Comparison of ENCODE assay signal across 14 mouse cellular contexts in genomic region chr12:40378621-40379537, GRCm38 (mm10).
DNase-seq lines count a peak whose midpoint lies in the region; ATAC-seq and TF ChIP-seq lines count a peak whose summit lies in the region.
"Had no signal": no experiment of that assay in that cellular context is flagged by ENCODE, and none has a peak within 500 bp of the region (broad histone marks: within the 10 kb centered on the region; RNA-seq: fewer than 3 reads in every experiment).

No protein-coding gene starts in this region.

- H3K36me3 ChIP-seq in CH12.LX (replicated peaks in 1 of 2; ENCODE audit: control insufficient read depth in 1 of 2, insufficient read depth in 1 of 2, low read length in 1 of 2): peaks cover 0 to 5% of the 10 kb centered on the region in 2 experiments
- no peaks in the 10 kb centered on the region for H3K36me3 ChIP-seq in midbrain, embryonic 11.5 days (ENCODE audit: control insufficient read depth, insufficient read depth, low read length)
- H3K36me3 ChIP-seq: limb, embryonic 12.5 days had no signal

- TF ChIP-seq RAD21 in CH12.LX (IDR thresholded peaks at IDR 0.05; ENCODE audit: low read depth, low read length): no peak

- in situ Hi-C loops in CH12.LX (cut with MboI; ENCODE audit: low pct_ligation_motif_present, low pct_unique_long_range_greater_than_20kb, low sequenced_read_pairs): no loop called here

- no peaks in the 10 kb centered on the region for H3K9me3 ChIP-seq in CH12.LX (replicated peaks; ENCODE audit: low read length)
- no peaks in the 10 kb centered on the region for H3K9me3 ChIP-seq in midbrain, embryonic 11.5 days (ENCODE audit: control insufficient read depth, low read length)
- H3K9me3 ChIP-seq: limb, embryonic 12.5 days; lung, embryonic 15.5 days had no signal

- ATAC-seq in frontal cortex, adult (ENCODE audit: low TSS enrichment): peak; percentile 35; the same call in 1 of the 2 replicates
- no peak for ATAC-seq in midbrain, embryonic 11.5 days (ENCODE audit: low FRiP score)
- ATAC-seq: hindbrain, embryonic 16.5 days had no signal

- WGBS in midbrain, embryonic 11.5 days: 91% methylated on average over 17 of the region's 17 CpGs

- no peak for TF ChIP-seq POLR2A in CH12.LX (IDR thresholded peaks at IDR 0.05; ENCODE audit: low read depth, low read length)

- no peak overlapping the region for H3K4me3 ChIP-seq in CH12.LX (replicated peaks in 1 of 3; ENCODE audit: low read depth in 2 of 3, low read length in 2 of 3, poor library complexity in 1 of 3)
- H3K4me3 ChIP-seq in midbrain, embryonic 11.5 days (ENCODE audit: low read depth, low read length): no peak overlapping the region
- H3K4me3 ChIP-seq: limb, embryonic 12.5 days; lung, embryonic 15.5 days had no signal

- 0 out of 2 replicates have a peak overlapping the region, but pooled peaks have one; percentile 6 for H3K27ac ChIP-seq in CH12.LX (ENCODE audit: insufficient read depth, low read depth)
- H3K27ac ChIP-seq in midbrain, embryonic 11.5 days (ENCODE audit: low read depth, low read length): no peak overlapping the region
- H3K27ac ChIP-seq: kidney, postnatal 0 days; limb, embryonic 12.5 days; lung, embryonic 15.5 days had no signal

- H3K4me1 ChIP-seq in CH12.LX (ENCODE audit: control insufficient read depth in 1 of 2, insufficient read depth in 2 of 2): peaks cover 10 to 47% of the 10 kb centered on the region in 2 experiments
- H3K4me1 ChIP-seq in midbrain, embryonic 11.5 days (ENCODE audit: control insufficient read depth, insufficient read depth, low read length): no peaks in the 10 kb centered on the region
- H3K4me1 ChIP-seq: limb, embryonic 12.5 days had no signal

- dilution Hi-C loops in CH12.LX (cut with MboI; ENCODE audit: extremely low pct_ligation_motif_present, extremely low pct_unique_long_range_greater_than_20kb, low sequenced_read_pairs): no loop called here

- H3K79me2 ChIP-seq in CH12.LX (replicated peaks; ENCODE audit: control insufficient read depth, extremely low read depth, insufficient read depth, poor library complexity, severe bottlenecking): no peaks in the 10 kb centered on the region

- DNase-seq in frontal cortex, postnatal 25 days (ENCODE audit: low spot score in 2 of 2): no peak
- DNase-seq in CH12.LX (ENCODE audit: extremely low read depth): no peak
- peak; percentile 44 for DNase-seq in cerebellum, adult 9-10 months
- DNase-seq in lung, adult 18-20 months: peak; percentile 58 to 70
- DNase-seq in spleen, postnatal 4 days (ENCODE audit: low spot score in 2 of 2): no peak
- DNase-seq in kidney, postnatal 36 days: no peak
- DNase-seq in midbrain, embryonic 11.5 days (ENCODE audit: low spot score, missing footprints): no peak
- DNase-seq: adrenal gland, adult 2 months; gastrocnemius, postnatal 14 days had no signal

- no peak overlapping the region for H3K9ac ChIP-seq in CH12.LX (ENCODE audit: insufficient read depth, low read depth)
- H3K9ac ChIP-seq in midbrain, embryonic 11.5 days (ENCODE audit: low read length): no peak overlapping the region
- H3K9ac ChIP-seq: limb, embryonic 12.5 days; lung, embryonic 15.5 days had no signal

- TF ChIP-seq CTCF in CH12.LX (conservative IDR thresholded peaks at IDR 0.05 in 1 of 2, IDR thresholded peaks at IDR 0.05 in 1 of 2; ENCODE audit: low read depth in 2 of 2, low read length in 2 of 2): no peak

- H3K4me2 ChIP-seq in CH12.LX (ENCODE audit: insufficient read depth, low read depth, poor library complexity, severe bottlenecking): no peak overlapping the region
- no peak overlapping the region for H3K4me2 ChIP-seq in midbrain, embryonic 11.5 days
- H3K4me2 ChIP-seq: limb, embryonic 12.5 days; lung, embryonic 15.5 days had no signal

- H3K27me3 ChIP-seq in CH12.LX (replicated peaks): no peaks in the 10 kb centered on the region
- no peaks in the 10 kb centered on the region for H3K27me3 ChIP-seq in midbrain, embryonic 11.5 days (ENCODE audit: control insufficient read depth, insufficient read depth, low read length)
- H3K27me3 ChIP-seq: limb, embryonic 12.5 days; lung, embryonic 15.5 days had no signal

- TF ChIP-seq EP300 in CH12.LX (IDR thresholded peaks at IDR 0.05; ENCODE audit: low read length): no peak

TF ChIP-seq in CH12.LX, 34 proteins besides CTCF, POLR2A, EP300 and RAD21:
- TF ChIP-seq JUND (conservative IDR thresholded peaks at IDR 0.05; ENCODE audit: low read depth, low read length): no peak
- no peak for TF ChIP-seq JUN (IDR thresholded peaks at IDR 0.05; ENCODE audit: insufficient read depth, low read depth, low read length)
- TF ChIP-seq UBTF (IDR thresholded peaks at IDR 0.05; ENCODE audit: low read depth, low read length): no peak
- no peak for TF ChIP-seq TBP (conservative IDR thresholded peaks at IDR 0.05; ENCODE audit: low read depth, low read length)
- no peak for TF ChIP-seq HCFC1 (IDR thresholded peaks at IDR 0.05; ENCODE audit: low read depth, low read length)
- TF ChIP-seq USF1 (IDR thresholded peaks at IDR 0.05; ENCODE audit: low read depth, low read length): peak; percentile 31; the same call in 1 of the 2 replicates
- no peak for TF ChIP-seq SIN3A (IDR thresholded peaks at IDR 0.05; ENCODE audit: low read length)
- no peak for TF ChIP-seq PAX5 (IDR thresholded peaks at IDR 0.05; ENCODE audit: low read length)
- no peak for TF ChIP-seq SMC3 (IDR thresholded peaks at IDR 0.05; ENCODE audit: low read depth, low read length)
- no peak for TF ChIP-seq ELF1 (IDR thresholded peaks at IDR 0.05; ENCODE audit: low read depth, low read length)
- no peak for TF ChIP-seq RCOR1 (conservative IDR thresholded peaks at IDR 0.05; ENCODE audit: low read depth, low read length)
- no peak for TF ChIP-seq ZNF384 (IDR thresholded peaks at IDR 0.05; ENCODE audit: low read depth, low read length)
- TF ChIP-seq USF2 (conservative IDR thresholded peaks at IDR 0.05; ENCODE audit: low read depth, low read length): peak; percentile 31; the same call in 1 of the 2 replicates
- TF ChIP-seq NELFE (IDR thresholded peaks at IDR 0.05; ENCODE audit: low read depth, low read length): no peak
- no peak for TF ChIP-seq ZMIZ1 (IDR thresholded peaks at IDR 0.05; ENCODE audit: low read depth, low read length)
- TF ChIP-seq ZC3H11A (IDR thresholded peaks at IDR 0.05; ENCODE audit: low read depth, low read length): no peak
- TF ChIP-seq POLR2AphosphoS2 (IDR thresholded peaks at IDR 0.05; ENCODE audit: low read depth, low read length): no peak
- TF ChIP-seq ETS1 (conservative IDR thresholded peaks at IDR 0.05; ENCODE audit: low read depth, low read length): no peak

Comparison
In these comparisons a context has a peak if more than half of its experiments do, and no peak if none do; other contexts are left out.
1. DNase-seq: peak in cerebellum, adult 9-10 months (single experiment) and lung, adult 18-20 months (2 of 2); none in frontal cortex, postnatal 25 days (0 of 2), CH12.LX (single experiment), spleen, postnatal 4 days (0 of 2), kidney, postnatal 36 days (0 of 2) and midbrain, embryonic 11.5 days (single experiment).